Mouse (Mus musculus) midbrain, postnatal 0 days (tissue): ENCODE results near the gene Gm20388. TPM values are rescaled to one million over a fixed set of nuclear protein-coding genes. Genes with fewer than 3 reads are reported as not detected.
"Not testable (repeated sequence)": the region's sequence is repeated elsewhere in the genome, so short reads cannot be mapped to it uniquely, and the experiment has no call there.

Source experiments
- ATAC-seq: fragments of 200-750 bp; cut with Nextera tagmentation; 2 replicates; pipeline ENCODE4 v1.8.0; 2017; ENCODE audit warnings: moderate number of reproducible peaks, mild to moderate bottlenecking, moderate TSS enrichment, moderate library complexity; ENCODE audit not compliant: low FRiP score
- DNase-seq: peaks from one replicate; pipeline ENCODE4 v3.0.0-alpha.2; 2015; ENCODE audit warnings: low spot score
- H3K27ac ChIP-seq: fragments of 300-500 bp; sonication (generic); 2 replicates; pipeline ENCODE4 v1.5.1; 2014; ENCODE audit warnings: low read depth, mild to moderate bottlenecking, low read length, mixed read lengths
- H3K27me3 ChIP-seq: fragments of 300-500 bp; sonication (generic); 2 replicates; pipeline ENCODE4 v1.6.1; 2014; ENCODE audit warnings: low read length, control low read depth, mixed read lengths; ENCODE audit not compliant: insufficient read depth
- H3K36me3 ChIP-seq: fragments of 300-500 bp; sonication (generic); 2 replicates; pipeline ENCODE4 v1.6.1; 2014; ENCODE audit warnings: low read length, control low read depth, mixed read lengths; ENCODE audit not compliant: insufficient read depth
- H3K4me1 ChIP-seq: fragments of 300-500 bp; sonication (generic); 2 replicates; pipeline ENCODE4 v1.6.1; 2014; ENCODE audit warnings: mild to moderate bottlenecking, control low read depth, antibody characterized with exemption, low read length, mixed read lengths; ENCODE audit not compliant: insufficient read depth
- H3K4me2 ChIP-seq: fragments of 300-500 bp; sonication (generic); 2 replicates; pipeline ENCODE4 v1.6.1; 2014; ENCODE audit warnings: low read depth, mild to moderate bottlenecking, low read length, mixed read lengths; ENCODE audit not compliant: poor library complexity, severe bottlenecking
- H3K4me3 ChIP-seq: fragments of 300-500 bp; sonication (generic); 2 replicates; pipeline ENCODE4 v1.5.1; 2014; ENCODE audit warnings: low read depth, mild to moderate bottlenecking, low read length, moderate library complexity
- H3K9ac ChIP-seq: fragments of 300-500 bp; sonication (generic); replicated peaks from 2 replicates; pipeline ENCODE4 v1.6.1; 2014; ENCODE audit warnings: mild to moderate bottlenecking, low read length, moderate library complexity, mixed read lengths; ENCODE audit not compliant: poor library complexity, severe bottlenecking
- H3K9me3 ChIP-seq: fragments of 300-500 bp; sonication (generic); 2 replicates; pipeline ENCODE4 v1.6.1; 2016; ENCODE audit warnings: low read length, control low read depth
- CTCF ChIP-seq: IDR thresholded peaks from 2 replicates; pipeline ENCODE4 v1.5.1; 2016; ENCODE audit warnings: antibody characterized with exemption, mild to moderate bottlenecking
- WGBS: fragments of 180-500 bp; shearing (Covaris S2); extraction: QIAGEN DNeasy Blood & Tissue Kit; methylation state at CpG from one replicate; pipeline ENCODE4 v1.1.7; 2014; 5-methylcytosine and 5-hydroxymethylcytosine counted together
- polyA plus RNA-seq: library from polyadenylated mRNA; unstranded; fragments of >200 nt; fragmentation: Nextera tagmentation; extraction: Ambion mirVana; gene quantifications from 2 replicates; pipeline ENCODE4 v1.2.1, GENCODE M21; 2015
- total RNA-seq: library from RNA; depleted of rRNA; stranded (reverse); fragments of >200 nt; gene quantifications from 2 replicates; pipeline ENCODE4 v1.2.3, GENCODE M21; 2014

The Gm20388 gene
- total and polyA plus RNA-seq, 2 experiments from 2014 or later = 74.2 TPM; not detected in 1

- WGBS = 87% methylated on average over 2 of the region's 2 CpGs
- no peaks in the 10 kb centered on the region for H3K4me1 ChIP-seq
- no peaks in the 10 kb centered on the region for H3K27me3 ChIP-seq
- no peak overlapping the region for H3K9ac ChIP-seq
- DNase-seq (no peak), ATAC-seq (no peak)
- H3K4me3 ChIP-seq = no peak overlapping the region
- no peak overlapping the region for H3K27ac ChIP-seq
- H3K36me3 ChIP-seq = no peaks in the 10 kb centered on the region
- H3K9me3 ChIP-seq = no peaks in the 10 kb centered on the region
- no peak overlapping the region for H3K4me2 ChIP-seq
- no peak for TF ChIP-seq CTCF
These were observed 3277.4 kb downstream of the Gm20388 start for GRCm38 (mm10) chr8:123188006-123188405.

- Histone ChIP-seq H3K9ac (no peak overlapping the region), H3K4me3 (no peak overlapping the region), H3K27ac (no peak overlapping the region), H3K9me3 (no peaks in the 10 kb centered on the region), H3K4me1 (no peaks in the 10 kb centered on the region), H3K36me3 (no peaks in the 10 kb centered on the region), H3K4me2 (no peak overlapping the region), H3K27me3 (no peaks in the 10 kb centered on the region)
- no peak for TF ChIP-seq CTCF
- WGBS = 75% methylated on average over 7 of the region's 7 CpGs
- ATAC-seq (no peak), DNase-seq (no peak)
These were observed 3278.2 kb downstream of the Gm20388 start for GRCm38 (mm10) chr8:123188841-123189240.

GRCm38 (mm10) chr8:123190678-123191077 lies 3280.0 kb downstream of the Gm20388 start:
- Histone ChIP-seq H3K27me3 (no peaks in the 10 kb centered on the region), H3K4me3 (no peak overlapping the region), H3K4me1 (no peaks in the 10 kb centered on the region), H3K27ac (no peak overlapping the region), H3K36me3 (no peaks in the 10 kb centered on the region), H3K9ac (no peak overlapping the region), H3K9me3 (no peaks in the 10 kb centered on the region), H3K4me2 (no peak overlapping the region; the same call in 1 of the 2 replicates)
- ATAC-seq = no peak
- DNase-seq = peak; percentile 85
- 2% methylated on average over 9 of the region's 9 CpGs for WGBS
- peak; percentile 73 for TF ChIP-seq CTCF

GRCm38 (mm10) chr8:123191908-123192307 lies 3281.3 kb downstream of the Gm20388 start:
- DNase-seq = no peak
- H3K9me3 ChIP-seq = no peaks in the 10 kb centered on the region
- H3K27me3 ChIP-seq = no peaks in the 10 kb centered on the region
- H3K36me3 ChIP-seq = no peaks in the 10 kb centered on the region
- no peak overlapping the region for H3K4me3 ChIP-seq
- ATAC-seq = no peak
- no peak overlapping the region for H3K9ac ChIP-seq
- no peak overlapping the region for H3K27ac ChIP-seq
- H3K4me1 ChIP-seq = no peaks in the 10 kb centered on the region
- WGBS = 55% methylated on average over 8 of the region's 8 CpGs
- no peak for TF ChIP-seq CTCF
- no peak overlapping the region for H3K4me2 ChIP-seq

- no peaks in the 10 kb centered on the region for H3K27me3 ChIP-seq
- H3K4me2 ChIP-seq = no peak overlapping the region
- no peak overlapping the region for H3K27ac ChIP-seq
- no peak overlapping the region for H3K4me3 ChIP-seq
- H3K36me3 ChIP-seq = no peaks in the 10 kb centered on the region
- TF ChIP-seq CTCF = no peak
- ATAC-seq = no peak
- H3K9ac ChIP-seq = no peak overlapping the region
- H3K4me1 ChIP-seq = no peaks in the 10 kb centered on the region
- DNase-seq = no peak
- H3K9me3 ChIP-seq = no peaks in the 10 kb centered on the region
- WGBS = 85% methylated on average over 9 of the region's 9 CpGs
These were observed 3283.1 kb downstream of the Gm20388 start for GRCm38 (mm10) chr8:123193771-123194170.

DNA sequence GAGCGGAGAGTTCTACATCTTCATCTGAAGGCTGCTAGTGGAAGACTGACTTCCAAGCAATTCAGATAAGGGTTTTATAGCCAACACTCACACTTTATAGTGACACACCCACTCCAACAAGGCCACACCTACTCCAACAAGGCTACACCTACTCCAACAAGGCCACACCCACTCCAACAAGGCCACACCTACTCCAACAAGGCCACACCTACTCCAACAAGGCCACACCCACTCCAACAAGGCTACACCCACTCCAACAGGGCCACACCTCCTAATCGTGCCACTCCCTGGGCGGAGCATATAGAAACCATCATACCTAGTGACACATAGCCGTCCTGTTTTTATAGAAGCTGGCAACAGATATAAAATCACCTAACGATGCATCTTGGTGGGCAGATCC lies 3286.4 kb downstream of the Gm20388 start:
- not testable (repeated sequence) for H3K4me1 ChIP-seq, H3K4me2 ChIP-seq, H3K9me3 ChIP-seq, H3K27ac ChIP-seq, DNase-seq, H3K27me3 ChIP-seq, H3K36me3 ChIP-seq, H3K4me3 ChIP-seq, ATAC-seq, H3K9ac ChIP-seq
- 75% methylated on average over 5 of the region's 5 CpGs for WGBS

DNA sequence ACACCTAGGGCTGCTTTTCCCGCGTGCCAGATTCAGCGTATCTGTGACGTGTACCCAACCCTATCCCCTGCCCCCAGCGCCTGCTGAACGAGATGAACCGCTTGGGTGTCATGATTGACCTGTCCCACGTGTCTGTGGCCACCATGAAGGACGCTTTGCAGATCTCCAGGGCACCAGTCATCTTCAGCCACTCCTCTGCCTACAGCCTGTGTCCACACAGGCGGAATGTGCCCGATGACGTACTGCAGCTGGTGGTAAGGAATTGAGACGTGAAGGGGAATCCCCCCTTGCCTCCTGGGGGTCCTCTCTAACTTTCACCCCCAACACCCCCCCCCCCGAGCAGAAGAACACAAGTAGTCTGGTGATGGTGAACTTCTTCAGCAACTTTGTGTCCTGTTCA lies 3289.2 kb downstream of the Gm20388 start:
- DNase-seq = no peak
- no peak overlapping the region for H3K9ac ChIP-seq
- WGBS = 74% methylated on average over 14 of the region's 14 CpGs
- H3K4me3 ChIP-seq = no peak overlapping the region
- H3K4me2 ChIP-seq = no peak overlapping the region
- H3K4me1 ChIP-seq = no peaks in the 10 kb centered on the region
- no peak overlapping the region for H3K27ac ChIP-seq
- no peaks in the 10 kb centered on the region for H3K9me3 ChIP-seq
- no peaks in the 10 kb centered on the region for H3K27me3 ChIP-seq
- no peaks in the 10 kb centered on the region for H3K36me3 ChIP-seq
- no peak for TF ChIP-seq CTCF
- ATAC-seq = no peak
